Comparison of ENCODE assay signal across 8 mouse cellular contexts in the genomic region with DNA sequence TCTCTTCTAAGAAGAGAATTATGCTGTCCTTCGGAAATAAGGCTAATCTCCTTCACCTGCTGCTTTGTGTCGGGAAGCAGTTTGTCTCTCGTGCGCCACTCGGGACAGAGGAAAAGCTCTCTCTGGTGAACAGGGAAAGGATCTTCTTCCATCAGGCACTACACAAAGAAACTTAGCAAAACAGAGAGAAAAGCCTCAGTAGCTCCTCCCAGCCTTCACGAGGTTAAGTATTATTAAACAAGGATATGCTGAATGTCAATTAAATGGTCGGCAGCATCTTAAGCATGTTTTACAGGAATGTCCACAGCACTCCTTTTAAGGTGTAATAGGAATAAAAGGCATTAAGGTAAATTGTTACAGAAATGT. TPM values are rescaled to one million over a fixed set of nuclear protein-coding genes. Genes with fewer than 3 reads are reported as not detected.
DNase-seq lines count a peak whose midpoint lies in the region; ATAC-seq and TF ChIP-seq lines count a peak whose summit lies in the region.

No protein-coding gene starts in this region.

- ATAC-seq in heart, embryonic 13.5 days (ENCODE audit: extremely low read depth, insufficient number of reproducible peaks, low FRiP score, low TSS enrichment) = no peak
- ATAC-seq in forebrain, postnatal 0 days = peak; percentile 59

- 1% methylated on average over 7 of the region's 7 CpGs for WGBS in heart, embryonic 13.5 days
- WGBS in forebrain, postnatal 0 days = 1% methylated on average over 7 of the region's 7 CpGs
- WGBS in macrophage (ENCODE audit: missing documents) = 4% methylated on average over 7 of the region's 7 CpGs

- DNase-seq in heart, adult 8-10 months (ENCODE audit: low spot score) = no peak
- DNase-seq in ES-E14 (ENCODE audit: low read depth, low spot score) = peak; percentile 11
- DNase-seq in forebrain, postnatal 0 days = no peak
- DNase-seq in right cerebral cortex, adult 18-20 months = no peak
- no peak for DNase-seq in spleen, adult 18-20 months
- no peak for DNase-seq in urinary bladder, adult 2 months (ENCODE audit: low spot score)

- no peaks in the 10 kb centered on the region for H3K27me3 ChIP-seq in heart, embryonic 13.5 days (replicated peaks)
- no peaks in the 10 kb centered on the region for H3K27me3 ChIP-seq in forebrain, postnatal 0 days (ENCODE audit: insufficient read depth, low read length)

- peak overlapping the region; percentile 46; the same call in 1 of the 2 replicates for H3K27ac ChIP-seq in heart, embryonic 13.5 days (replicated peaks)
- no peak overlapping the region for H3K27ac ChIP-seq in ES-E14 (ENCODE audit: insufficient read depth, low read depth, low read length, poor library complexity, severe bottlenecking)
- H3K27ac ChIP-seq in forebrain, postnatal 0 days (ENCODE audit: low read depth, low read length) = peak overlapping the region; percentile 77
- H3K27ac ChIP-seq in macrophage = no peak overlapping the region

- H3K4me1 ChIP-seq in heart, embryonic 13.5 days = peaks cover 15% of the 10 kb centered on the region
- H3K4me1 ChIP-seq in ES-E14 (ENCODE audit: control insufficient read depth in 2 of 2, insufficient read depth in 2 of 2, low read length in 2 of 2, poor library complexity in 1 of 2) = peaks cover 0 to 3% of the 10 kb centered on the region in 2 experiments; a peak in 1 of 4 replicates
- H3K4me1 ChIP-seq in forebrain, postnatal 0 days (ENCODE audit: insufficient read depth) = 0 out of 2 replicates have a peak, but pooled peaks cover 11% of the 10 kb centered on the region

- peaks cover 17% of the 10 kb centered on the region for H3K36me3 ChIP-seq in heart, embryonic 13.5 days
- H3K36me3 ChIP-seq in ES-E14 (ENCODE audit: control insufficient read depth, insufficient read depth, low read length, poor library complexity, severe bottlenecking) (peaks cover 3% of the 10 kb centered on the region; the same call in 1 of the 2 replicates), macrophage (ENCODE audit: inconsistent target) (no peaks in the 10 kb centered on the region)
- no peaks in the 10 kb centered on the region; the same call in 1 of the 2 replicates for H3K36me3 ChIP-seq in forebrain, postnatal 0 days (ENCODE audit: insufficient read depth)

- peak overlapping the region; percentile 88 for H3K4me2 ChIP-seq in heart, embryonic 13.5 days
- peak overlapping the region; percentile 91 for H3K4me2 ChIP-seq in forebrain, postnatal 0 days (ENCODE audit: low read depth)

- no peak for TF ChIP-seq CTCF in forebrain, postnatal 0 days (IDR thresholded peaks at IDR 0.05; ENCODE audit: low read depth)

- peak overlapping the region; percentile 79 for H3K9ac ChIP-seq in heart, embryonic 13.5 days
- peak overlapping the region; percentile 71 for H3K9ac ChIP-seq in ES-E14 (ENCODE audit: insufficient read depth, low read depth, low read length, poor library complexity, severe bottlenecking)
- peak overlapping the region; percentile 85 for H3K9ac ChIP-seq in forebrain, postnatal 0 days

- no peaks in the 10 kb centered on the region; the same call in 1 of the 2 replicates for H3K79me2 ChIP-seq in macrophage (ENCODE audit: inconsistent target)

- in situ Hi-C loops in ES-E14 (cut with MboI; ENCODE audit: low sequenced_read_pairs in 2 of 2, unreplicated experiment in 2 of 2) = no loop called here

- no peaks in the 10 kb centered on the region for H3K9me3 ChIP-seq in heart, embryonic 13.5 days
- no peaks in the 10 kb centered on the region for H3K9me3 ChIP-seq in ES-E14 (ENCODE audit: control insufficient read depth, insufficient read depth, low read depth, low read length)
- H3K9me3 ChIP-seq in forebrain, postnatal 0 days (ENCODE audit: low read length) = no peaks in the 10 kb centered on the region

- H3K4me3 ChIP-seq in heart, embryonic 13.5 days = peak overlapping the region; percentile 68
- H3K4me3 ChIP-seq in ES-E14 (ENCODE audit: insufficient read depth in 1 of 2, low read depth in 1 of 2, low read length in 2 of 2, poor library complexity in 1 of 2, severe bottlenecking in 1 of 2) (peak overlapping the region; percentile 54 to 97), macrophage (ENCODE audit: inconsistent target) (peak overlapping the region; percentile 53)
- H3K4me3 ChIP-seq in forebrain, postnatal 0 days (ENCODE audit: low read depth, low read length) = peak overlapping the region; percentile 92

TF ChIP-seq in ES-E14, 5 proteins besides CTCF, POLR2A, EP300 and RAD21:
- no peak for TF ChIP-seq ZNF384 (IDR thresholded peaks at IDR 0.05; ENCODE audit: low read depth, low read length)
- TF ChIP-seq HCFC1 (IDR thresholded peaks at IDR 0.05; ENCODE audit: borderline replicate concordance, insufficient read depth, low read length) = no peak
- TF ChIP-seq MAFK (IDR thresholded peaks at IDR 0.05; ENCODE audit: insufficient read depth, low read depth, low read length) = no peak
- TF ChIP-seq ZC3H11A (IDR thresholded peaks at IDR 0.05; ENCODE audit: borderline replicate concordance, low read depth, low read length) = no peak
- no peak for TF ChIP-seq CHD2 (IDR thresholded peaks at IDR 0.05; ENCODE audit: low read depth, low read length)

RNA-seq across cellular contexts. Expression of gene Sec22a, which starts 0.3 kb away (rescaled TPM):
- 35.3 and 38.3 TPM in 2 replicates for polyA plus RNA-seq in heart, embryonic 13.5 days (2015; fragmentation: Nextera tagmentation; extraction: Ambion mirVana)
- total RNA-seq in heart, adult 8-10 months (2022) = 10 to 100 TPM; 10.2 to 14.0 (median 10.7) TPM
- 16.7 and 23.5 TPM in 2 replicates for total RNA-seq in ES-E14 (2012; rRNA removed)
- total RNA-seq in forebrain, postnatal 0 days (2014; rRNA removed) = 20.9 and 30.0 TPM in 2 replicates
- 43.7 and 45.6 TPM in 2 replicates for polyA plus RNA-seq in forebrain, postnatal 0 days (2015; fragmentation: Nextera tagmentation; extraction: Ambion mirVana)
- 10 to 100 TPM; 12.3 to 46.2 (median 26.3) TPM for total RNA-seq in macrophage (2018; cell fraction: chromatin; rRNA removed)
- total RNA-seq in macrophage (2018; cell fraction: cytosol; rRNA removed) = 1 to 10 TPM; 4.5 to 7.5 (median 5.7) TPM
- 10 to 100 TPM; 10.9 to 30.6 (median 17.7) TPM for total RNA-seq in macrophage (2018; cell fraction: nucleus; rRNA removed)
- polyA plus RNA-seq in macrophage (2018) = 7.5 to 12.8 TPM (median 12.2 TPM) in 3 replicates
- 27.2 and 28.1 TPM in 2 replicates for polyA plus RNA-seq in urinary bladder, adult 2 months (2012; rRNA removed)

Comparison
In these comparisons a context has a peak if more than half of its experiments do, and no peak if none do; other contexts are left out.
1. H3K27ac ChIP-seq: peak in heart, embryonic 13.5 days (single experiment) and forebrain, postnatal 0 days (single experiment); none in ES-E14 (single experiment) and macrophage (single experiment).
2. Peak in every context shown above with its lines, with median percentiles within 50 percentile points of each other: H3K4me3 ChIP-seq and H3K9ac ChIP-seq.